Mouse (Mus musculus): ENCODE data around the gene Atat1. TPM values are rescaled to one million over a fixed set of nuclear protein-coding genes. Genes with fewer than 3 reads are reported as not detected.

Gene Atat1
- polyA plus RNA-seq, 1 experiment from 2014 or later = 128 TPM

DNA sequence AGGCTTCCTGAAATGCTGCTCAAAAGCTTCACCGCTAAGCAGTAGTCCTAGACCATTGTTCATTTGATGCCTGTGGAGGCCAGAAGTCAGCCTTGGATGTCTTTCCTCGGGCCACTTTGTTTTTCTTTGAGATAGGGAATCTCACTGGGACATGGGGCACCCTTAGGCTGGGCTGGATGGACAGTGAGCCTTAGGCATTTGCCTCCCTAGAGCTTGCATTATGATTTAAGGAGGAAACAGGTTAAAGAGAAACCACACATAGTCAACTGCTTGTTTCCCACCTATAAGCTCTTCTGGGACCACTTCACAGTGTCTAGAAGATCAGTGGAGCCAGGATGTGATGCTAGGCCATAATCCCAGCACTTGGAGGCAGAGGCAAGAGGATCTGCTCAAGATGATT, 50.0 kb downstream of the Atat1 start:
- 79% methylated on average over 2 of the region's 2 CpGs for WGBS
- Histone ChIP-seq H3K9me3 (ENCODE audit: control insufficient read depth, low read length) (no peaks in the 10 kb centered on the region), H3K27ac (replicated peaks; ENCODE audit: low read depth, low read length) (no peak overlapping the region), H3K36me3 (ENCODE audit: control insufficient read depth, insufficient read depth, low read length) (peaks cover 3% of the 10 kb centered on the region), H3K27me3 (ENCODE audit: control insufficient read depth, insufficient read depth, low read length) (no peaks in the 10 kb centered on the region), H3K4me1 (ENCODE audit: control insufficient read depth, insufficient read depth, low read length) (peaks cover 2% of the 10 kb centered on the region; the same call in 1 of the 2 replicates), H3K9ac (ENCODE audit: low read length) (no peak overlapping the region), H3K4me3 (ENCODE audit: low read depth, low read length) (no peak overlapping the region), H3K4me2 (ENCODE audit: low read depth, severe bottlenecking) (no peak overlapping the region)
- ATAC-seq (ENCODE audit: insufficient number of reproducible peaks, low FRiP score, low TSS enrichment, low read depth) = no peak
- DNase-seq (ENCODE audit: low spot score) = no peak

DNA sequence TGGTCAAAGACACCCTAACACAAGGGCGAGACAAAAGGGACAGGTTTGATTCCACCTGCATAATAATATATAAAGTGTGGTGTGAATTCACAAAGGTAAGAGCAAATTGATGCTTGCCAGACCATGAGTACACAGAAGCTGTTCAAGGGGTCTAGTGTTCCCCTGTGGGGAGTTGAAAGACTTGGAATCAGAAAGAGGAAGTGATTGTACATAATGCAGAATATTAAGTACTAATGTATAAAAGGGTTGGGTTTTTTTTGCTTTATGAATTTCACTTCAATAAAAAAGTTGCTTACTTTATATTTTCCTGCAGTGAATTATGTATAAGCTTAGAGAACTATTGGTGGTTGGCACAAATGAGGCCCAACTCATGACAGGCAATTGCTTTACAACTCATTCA, 50.5 kb downstream of the Atat1 start:
- no peak for ATAC-seq (ENCODE audit: insufficient number of reproducible peaks, low FRiP score, low TSS enrichment, low read depth)
- no peak for DNase-seq (ENCODE audit: low spot score)
- Histone ChIP-seq H3K27me3 (ENCODE audit: control insufficient read depth, insufficient read depth, low read length) (no peaks in the 10 kb centered on the region), H3K4me2 (ENCODE audit: low read depth, severe bottlenecking) (no peak overlapping the region), H3K36me3 (ENCODE audit: control insufficient read depth, insufficient read depth, low read length) (peaks cover 3% of the 10 kb centered on the region), H3K4me3 (ENCODE audit: low read depth, low read length) (no peak overlapping the region), H3K9ac (ENCODE audit: low read length) (no peak overlapping the region), H3K27ac (replicated peaks; ENCODE audit: low read depth, low read length) (no peak overlapping the region), H3K9me3 (ENCODE audit: control insufficient read depth, low read length) (no peaks in the 10 kb centered on the region), H3K4me1 (ENCODE audit: control insufficient read depth, insufficient read depth, low read length) (no peaks in the 10 kb centered on the region)
- 89% methylated on average over 1 of the region's 1 CpGs for WGBS

DNA sequence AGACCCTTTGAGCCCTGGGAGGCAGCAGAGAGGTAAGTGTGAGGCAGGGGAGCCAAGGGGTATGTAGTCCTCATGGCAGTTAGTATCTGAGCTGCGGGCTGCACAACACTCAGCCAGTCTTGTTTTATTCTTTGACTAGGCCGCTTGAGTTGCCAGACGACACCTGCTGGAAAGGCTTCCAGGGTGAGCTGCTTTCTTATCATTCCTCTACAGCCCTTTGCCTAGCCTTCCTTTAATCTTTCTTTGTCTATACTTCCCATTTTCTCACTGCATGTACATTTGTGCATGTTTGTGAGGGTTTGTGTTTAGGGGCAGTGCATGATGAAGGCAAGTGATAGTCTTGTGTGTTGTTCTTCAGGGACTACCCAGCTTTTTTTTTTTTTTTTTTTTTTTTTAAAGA, 58.9 kb downstream of the Atat1 start:
- no peak for DNase-seq (ENCODE audit: low spot score)

DNA sequence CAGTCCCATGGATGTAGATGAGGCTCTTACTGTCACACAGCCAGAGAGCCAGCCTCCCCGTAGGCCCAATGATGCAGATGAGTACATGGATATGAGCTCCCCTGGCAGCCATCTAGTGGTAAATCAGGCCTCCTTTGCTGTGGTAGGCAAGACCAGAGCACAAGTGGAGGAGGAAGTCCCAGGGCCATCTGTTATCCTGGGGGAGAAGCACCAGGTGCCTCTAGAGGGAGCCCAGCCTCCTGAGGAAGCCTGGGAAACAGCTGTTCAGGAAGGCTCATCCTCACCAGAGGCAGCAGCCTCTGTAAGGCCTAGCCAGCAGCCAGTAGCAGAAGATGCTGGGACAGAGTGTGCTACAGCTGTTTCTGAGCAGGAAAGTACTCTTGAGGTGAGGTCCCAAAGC, 61.8 kb downstream of the Atat1 start:
- no peak overlapping the region for H3K9ac ChIP-seq (ENCODE audit: low read length)
- DNase-seq (ENCODE audit: low spot score) (no peak), ATAC-seq (ENCODE audit: insufficient number of reproducible peaks, low FRiP score, low TSS enrichment, low read depth) (no peak)
- H3K36me3 ChIP-seq (ENCODE audit: control insufficient read depth, insufficient read depth, low read length) = peaks cover 38% of the 10 kb centered on the region
- H3K4me2 ChIP-seq (ENCODE audit: low read depth, severe bottlenecking) = no peak overlapping the region
- WGBS = 58% methylated on average over 1 of the region's 1 CpGs
- H3K9me3 ChIP-seq (ENCODE audit: control insufficient read depth, low read length) = no peaks in the 10 kb centered on the region
- no peaks in the 10 kb centered on the region for H3K27me3 ChIP-seq (ENCODE audit: control insufficient read depth, insufficient read depth, low read length)
- H3K27ac ChIP-seq (replicated peaks; ENCODE audit: low read depth, low read length) = no peak overlapping the region
- no peak overlapping the region for H3K4me3 ChIP-seq (ENCODE audit: low read depth, low read length)
- H3K4me1 ChIP-seq (ENCODE audit: control insufficient read depth, insufficient read depth, low read length) = no peaks in the 10 kb centered on the region

More for the DNA sequence above, 58.9 kb downstream of the Atat1 start:
- H3K27ac ChIP-seq (replicated peaks; ENCODE audit: low read depth, low read length) = no peak overlapping the region
- H3K4me3 ChIP-seq (ENCODE audit: low read depth, low read length) = no peak overlapping the region
- no peaks in the 10 kb centered on the region for H3K9me3 ChIP-seq (ENCODE audit: control insufficient read depth, low read length)
- H3K4me2 ChIP-seq (ENCODE audit: low read depth, severe bottlenecking) = no peak overlapping the region
- H3K27me3 ChIP-seq (ENCODE audit: control insufficient read depth, insufficient read depth, low read length) = no peaks in the 10 kb centered on the region
- H3K36me3 ChIP-seq (ENCODE audit: control insufficient read depth, insufficient read depth, low read length) = peaks cover 39% of the 10 kb centered on the region
- WGBS = 91% methylated on average over 3 of the region's 3 CpGs
- H3K9ac ChIP-seq (ENCODE audit: low read length) = no peak overlapping the region
- no peaks in the 10 kb centered on the region for H3K4me1 ChIP-seq (ENCODE audit: control insufficient read depth, insufficient read depth, low read length)
- no peak for ATAC-seq (ENCODE audit: insufficient number of reproducible peaks, low FRiP score, low TSS enrichment, low read depth)

MicroRNA genes within 50 kb of the gene (microRNA counts, 519-probe panel; counts per million panel counts)
- microRNA mmu-miR-1894-3p (not detected), microRNA mmu-miR-1894-5p (not detected)

Small RNA genes lying within 50 kb of the gene (microRNA-seq; reads per million reads assigned to microRNA genes)
- gene Gm28033 (not detected), gene Mir1894 (not detected)

Other genes starting within 250 kb of the Atat1 start
- gene Vars2, start 242.5 kb downstream of the Atat1 start, polyA plus RNA-seq (2014; fragmentation: Nextera tagmentation; extraction: Ambion mirVana) = 17.6 and 17.9 TPM in 2 replicates
- 56.7 and 57.0 TPM in 2 replicates for gene Gtf2h4, start 236.3 kb downstream of the Atat1 start, polyA plus RNA-seq (2014; fragmentation: Nextera tagmentation; extraction: Ambion mirVana)
- gene Ddr1, start 205.5 kb downstream of the Atat1 start, polyA plus RNA-seq (2014; fragmentation: Nextera tagmentation; extraction: Ambion mirVana) = 14.7 and 17.6 TPM in 2 replicates
- gene Ier3, start 88.4 kb downstream of the Atat1 start, polyA plus RNA-seq (2014; fragmentation: Nextera tagmentation; extraction: Ambion mirVana) = 2.7 and 3.1 TPM in 2 replicates
- 47.1 and 47.8 TPM in 2 replicates for gene Flot1, start 86.8 kb downstream of the Atat1 start, polyA plus RNA-seq (2014; fragmentation: Nextera tagmentation; extraction: Ambion mirVana)
- 1,416 and 1,443 TPM in 2 replicates for gene Tubb5, start 71.8 kb downstream of the Atat1 start, polyA plus RNA-seq (2014; fragmentation: Nextera tagmentation; extraction: Ambion mirVana)
- 20.7 and 23.5 TPM in 2 replicates for gene Mdc1, start 68.6 kb downstream of the Atat1 start, polyA plus RNA-seq (2014; fragmentation: Nextera tagmentation; extraction: Ambion mirVana)
- 55.6 and 56.4 TPM in 2 replicates for gene Nrm, start 48.8 kb downstream of the Atat1 start, polyA plus RNA-seq (2014; fragmentation: Nextera tagmentation; extraction: Ambion mirVana)
- 22.9 and 25.6 TPM in 2 replicates for gene Ppp1r18, start 44.5 kb downstream of the Atat1 start, polyA plus RNA-seq (2014; fragmentation: Nextera tagmentation; extraction: Ambion mirVana)
- 46.5 and 51.2 TPM in 2 replicates for gene Dhx16, start 30.3 kb downstream of the Atat1 start, polyA plus RNA-seq (2014; fragmentation: Nextera tagmentation; extraction: Ambion mirVana)
- 21.3 and 23.2 TPM in 2 replicates for gene 2310061I04Rik, start 12.6 kb downstream of the Atat1 start, polyA plus RNA-seq (2014; fragmentation: Nextera tagmentation; extraction: Ambion mirVana)
- 80.2 and 81.7 TPM in 2 replicates for gene Mrps18b, start 6.3 kb upstream of the Atat1 start, polyA plus RNA-seq (2014; fragmentation: Nextera tagmentation; extraction: Ambion mirVana)
- gene Ppp1r10, start 6.4 kb upstream of the Atat1 start, polyA plus RNA-seq (2014; fragmentation: Nextera tagmentation; extraction: Ambion mirVana) = 43.9 and 52.3 TPM in 2 replicates
- gene Abcf1, start 59.7 kb upstream of the Atat1 start, polyA plus RNA-seq (2014; fragmentation: Nextera tagmentation; extraction: Ambion mirVana) = 120 and 121 TPM in 2 replicates
- 40.8 and 42.9 TPM in 2 replicates for gene Gnl1, start 69.8 kb upstream of the Atat1 start, polyA plus RNA-seq (2014; fragmentation: Nextera tagmentation; extraction: Ambion mirVana)
- 41.7 and 42.3 TPM in 2 replicates for gene Prr3, start 70.2 kb upstream of the Atat1 start, polyA plus RNA-seq (2014; fragmentation: Nextera tagmentation; extraction: Ambion mirVana)
- gene H2-T24, start 110.5 kb upstream of the Atat1 start, polyA plus RNA-seq (2014; fragmentation: Nextera tagmentation; extraction: Ambion mirVana) = 2.3 and 2.6 TPM in 2 replicates
- 2.5 and 2.6 TPM in 2 replicates for gene H2-T23, start 122.8 kb upstream of the Atat1 start, polyA plus RNA-seq (2014; fragmentation: Nextera tagmentation; extraction: Ambion mirVana)
- gene H2-T22, start 132.7 kb upstream of the Atat1 start, polyA plus RNA-seq (2014; fragmentation: Nextera tagmentation; extraction: Ambion mirVana) = 10.2 and 13.7 TPM in 2 replicates
- gene Gm6034, start 132.9 kb upstream of the Atat1 start, polyA plus RNA-seq (2014; fragmentation: Nextera tagmentation; extraction: Ambion mirVana) = not detected in 2 replicates
- not detected in 2 replicates for gene Gm11127, start 148.3 kb upstream of the Atat1 start, polyA plus RNA-seq (2014; fragmentation: Nextera tagmentation; extraction: Ambion mirVana)
- gene Gm19684, start 211.6 kb upstream of the Atat1 start, polyA plus RNA-seq (2014; fragmentation: Nextera tagmentation; extraction: Ambion mirVana) = not detected in 2 replicates
- not detected in 2 replicates for gene Gm7030, start 219.3 kb upstream of the Atat1 start, polyA plus RNA-seq (2014; fragmentation: Nextera tagmentation; extraction: Ambion mirVana)

Measured in limb, embryonic 11.5 days (tissue).